Mouse (Mus musculus) erythroblast, embryonic 14.5 days (primary cell): Measurements from ENCODE around the gene Hibch.

Experiments used
- GATA1 ChIP-seq: IDR thresholded peaks from 2 replicates; pipeline ENCODE4 v1.6.1; 2012; ENCODE audit warnings: low read length, inconsistent platforms, mixed read lengths
- TAL1 ChIP-seq: IDR thresholded peaks from 3 replicates; pipeline ENCODE4 v1.6.1; 2012; ENCODE audit warnings: low read length, inconsistent platforms, mixed read lengths

GRCm38 (mm10) chr1:52960191-52960590 lies 115.5 kb downstream of the Hibch start:
- TF ChIP-seq TAL1 (no peak), GATA1 (no peak)
